Mouse (Mus musculus): ENCODE results near the gene Nrp2. TPM values are rescaled to one million over a fixed set of nuclear protein-coding genes. Genes with fewer than 3 reads are reported as not detected.

The Nrp2 gene
- total RNA-seq, 2 experiments from 2014 or later, result 20.2 to 30.1 TPM

DNA sequence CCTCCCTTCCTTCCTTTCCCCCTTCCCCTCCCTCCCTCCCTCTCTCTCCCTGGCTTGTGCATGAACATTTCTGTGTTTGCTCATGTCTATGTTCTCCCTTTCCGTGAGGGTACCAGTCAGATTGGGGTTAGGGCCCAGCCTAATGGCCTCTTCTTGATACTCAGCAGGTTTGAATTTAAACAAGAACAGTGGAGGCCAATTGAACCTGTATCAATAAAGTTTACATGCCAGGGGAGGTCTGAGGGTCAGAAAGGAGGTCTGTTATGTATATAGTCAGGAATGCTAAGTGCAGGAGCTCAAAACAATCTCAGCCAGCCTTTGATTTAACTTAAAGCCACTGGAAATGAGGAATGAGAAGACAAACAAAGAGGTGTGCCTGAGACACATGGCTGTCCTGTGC, 110.9 kb downstream of the Nrp2 start:
- DNase-seq, result no peak

DNA sequence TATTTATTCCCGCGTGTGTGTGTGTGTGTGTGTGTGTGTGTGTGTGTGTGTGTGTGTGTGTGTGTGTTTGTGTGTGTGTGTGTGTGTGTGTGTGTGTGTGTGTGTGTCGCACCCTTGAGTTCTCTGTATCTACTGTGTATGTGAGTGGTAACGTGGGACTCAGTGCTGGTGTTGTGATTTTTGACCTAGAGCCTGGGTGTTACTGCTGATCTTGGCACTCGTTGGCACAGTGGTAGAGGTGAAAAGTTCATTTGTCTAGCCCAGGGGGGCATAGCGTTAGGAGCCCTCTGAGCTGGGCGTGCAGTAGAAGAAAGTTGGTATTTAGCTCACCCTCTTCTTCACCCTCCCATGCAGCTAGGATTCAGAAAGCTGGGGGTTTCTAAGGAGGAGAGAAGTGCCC, 114.5 kb downstream of the Nrp2 start:
- no peak for DNase-seq

DNA sequence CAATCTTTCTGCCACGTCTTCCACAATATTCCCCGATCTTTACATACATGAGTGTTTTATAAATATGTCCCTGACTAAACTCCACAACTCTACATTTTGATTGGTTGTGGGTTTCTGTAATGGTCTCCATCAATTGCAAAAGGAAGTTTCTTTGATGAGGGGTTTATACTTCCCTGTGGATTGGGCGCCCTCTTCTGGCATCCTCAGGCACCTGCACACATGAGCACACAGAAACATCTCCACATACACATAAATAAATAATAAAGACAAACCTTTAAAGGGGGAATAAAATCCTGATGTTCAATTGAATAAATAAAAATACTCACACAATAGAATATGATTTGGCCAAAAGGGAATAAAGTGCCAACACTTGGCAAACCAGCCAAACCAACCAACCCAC, 117.1 kb downstream of the Nrp2 start:
- DNase-seq, result no peak

DNA sequence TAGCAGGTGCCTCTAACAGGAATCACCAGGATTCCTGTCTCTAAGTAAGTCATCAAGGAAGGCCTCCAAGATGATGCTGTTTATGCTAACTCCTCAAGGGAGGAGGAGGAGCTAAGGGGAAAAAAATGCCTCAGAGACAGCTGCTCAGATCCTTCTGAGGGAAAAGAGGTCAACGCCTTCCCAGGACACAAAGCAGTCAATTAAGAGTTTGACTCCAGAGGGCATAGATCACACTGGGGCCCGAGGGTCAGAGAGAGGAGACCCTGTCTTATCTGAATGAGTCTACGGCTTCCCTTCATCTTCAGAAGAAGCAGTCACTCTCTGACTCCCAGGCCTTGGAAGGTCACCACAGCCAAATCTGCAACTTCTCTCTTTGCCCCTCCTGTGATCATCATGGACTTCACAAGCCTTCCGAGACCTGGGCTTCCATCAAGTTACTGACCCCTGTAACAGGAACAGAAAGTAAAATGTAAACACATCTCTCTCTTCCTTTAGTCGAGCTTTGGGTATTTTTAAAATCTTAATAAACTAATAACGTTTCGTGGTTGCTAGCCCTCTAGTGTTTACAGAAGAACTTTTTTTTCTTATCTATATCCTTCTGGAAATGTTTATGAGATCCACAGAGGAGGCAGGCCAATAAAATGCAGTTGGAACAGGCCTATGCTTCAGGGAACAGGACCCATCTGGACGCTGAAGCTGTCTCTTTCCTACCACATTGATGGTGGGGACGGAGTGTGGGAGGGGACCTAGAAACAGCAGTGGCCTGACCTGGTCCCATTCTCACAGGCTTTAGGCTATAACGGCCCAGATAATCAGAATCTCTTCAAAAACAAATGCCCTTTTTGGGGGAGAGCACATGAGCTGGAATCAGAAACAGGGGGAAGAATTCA, 118.7 kb downstream of the Nrp2 start:
- DNase-seq, result peak; percentile 10 to 14

DNA sequence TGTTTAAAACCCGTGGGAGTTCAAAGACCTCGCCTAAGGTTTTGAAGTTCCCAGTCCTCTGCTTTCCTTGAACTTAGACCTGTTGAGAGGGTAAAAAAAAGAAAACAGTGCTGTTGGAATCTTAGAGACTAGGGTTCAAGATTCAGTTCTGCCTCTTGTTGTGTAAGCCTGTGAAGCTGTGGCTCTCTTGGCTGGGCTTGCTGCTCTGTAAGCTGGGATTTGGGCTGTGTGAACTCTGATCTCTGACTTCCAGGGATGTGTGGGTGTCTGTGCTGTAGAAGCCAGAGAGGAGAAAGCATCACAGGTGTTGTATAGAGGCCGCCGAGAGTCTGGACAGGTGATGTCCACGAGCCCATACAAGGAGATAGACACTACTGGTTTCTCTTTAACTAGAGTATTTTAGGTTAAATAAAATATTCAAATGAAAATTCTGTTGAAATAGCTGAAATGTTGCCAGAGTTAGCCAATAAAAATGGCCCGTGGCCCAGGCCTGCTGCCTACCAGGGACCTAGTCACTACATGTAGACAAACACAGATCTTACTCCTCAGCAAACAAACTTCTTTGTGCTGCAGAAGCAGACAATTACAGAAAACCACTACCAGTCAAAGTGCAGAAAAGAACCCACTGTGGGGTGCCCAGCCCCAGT, 120.6 kb downstream of the Nrp2 start:
- DNase-seq, result peak; percentile 45 to 72

DNA sequence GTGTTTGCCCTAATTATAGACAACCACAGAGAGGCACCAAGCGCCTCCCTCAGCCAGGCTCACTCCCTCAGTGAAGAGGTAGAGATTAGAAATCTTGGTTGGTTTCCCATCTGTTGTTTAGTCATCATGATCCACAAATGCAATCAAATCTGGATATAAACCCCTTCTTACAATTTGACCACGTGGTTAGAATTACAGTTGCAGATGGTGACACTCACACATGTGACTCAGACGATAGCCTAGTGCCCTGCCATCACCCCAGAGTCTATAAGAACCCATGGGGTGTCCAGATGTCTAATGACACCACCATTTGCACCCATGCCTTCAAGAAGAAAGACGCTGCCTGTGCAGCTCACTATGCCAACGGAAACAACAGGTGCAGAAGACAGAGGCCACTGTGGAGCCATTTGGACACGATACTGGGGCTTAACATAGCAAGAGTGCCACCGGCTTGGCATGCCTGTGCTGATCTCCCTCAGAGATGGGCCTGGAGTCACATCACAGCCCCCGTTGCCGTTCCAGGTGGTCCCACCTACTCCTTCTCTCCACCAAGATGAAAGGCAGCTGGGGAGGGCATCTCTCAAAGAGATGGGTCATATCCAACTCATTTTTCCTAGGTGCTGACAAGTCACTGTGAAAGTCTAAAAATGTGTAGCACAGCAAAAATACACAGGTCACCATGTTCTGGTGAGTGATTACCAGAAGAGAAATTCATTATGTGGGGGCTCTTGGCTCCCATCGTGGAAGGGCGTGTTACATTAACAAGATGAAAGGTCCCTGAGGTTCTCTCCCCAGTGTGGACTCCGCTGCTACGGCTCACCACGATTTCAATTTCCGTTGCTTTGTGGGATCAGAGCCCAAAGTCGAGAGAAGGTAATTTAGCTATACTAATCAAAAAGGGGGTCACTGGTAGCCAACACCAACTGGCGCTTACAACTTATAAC, 123.0 kb downstream of the Nrp2 start:
- no peak for DNase-seq

DNA sequence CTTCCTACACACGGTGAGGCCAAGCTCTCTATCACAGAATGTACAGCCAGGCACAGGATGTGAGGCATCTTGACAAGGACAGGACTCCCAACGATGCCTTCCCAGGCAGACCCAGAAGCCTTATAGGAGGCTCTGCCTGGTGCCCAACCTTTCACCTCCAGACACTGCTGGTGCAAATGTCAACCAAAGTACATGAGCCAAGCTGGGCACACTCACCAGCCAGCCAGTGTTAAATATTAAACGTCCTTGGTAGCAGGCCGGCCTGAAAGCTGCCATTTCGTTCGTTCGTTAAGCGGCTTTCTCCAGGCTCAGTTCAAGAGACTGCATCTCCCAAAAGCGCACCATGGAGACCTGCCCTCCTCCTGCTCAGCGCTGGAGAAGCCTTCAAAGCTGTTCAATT, 124.2 kb downstream of the Nrp2 start:
- DNase-seq, result no peak

DNA sequence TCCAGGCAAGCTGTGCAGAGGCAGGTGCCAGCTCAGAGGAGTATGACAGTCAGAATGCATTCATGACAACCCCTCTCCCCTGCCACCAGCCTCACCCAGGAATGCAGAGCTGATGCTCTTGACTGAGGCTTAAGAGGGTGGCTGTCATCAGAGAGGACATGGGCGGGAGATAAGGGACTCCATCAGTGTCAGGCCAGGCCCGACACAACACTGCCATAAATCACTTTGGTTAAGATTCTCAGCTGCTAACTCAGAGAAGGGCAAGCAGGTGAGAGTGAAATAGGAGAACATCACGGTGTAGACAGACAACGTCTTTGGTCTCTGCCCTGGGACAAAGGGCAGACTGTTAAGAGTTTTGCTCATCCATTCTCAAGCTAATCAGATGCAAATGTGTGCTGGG, 125.1 kb downstream of the Nrp2 start:
- DNase-seq, result no peak

DNA sequence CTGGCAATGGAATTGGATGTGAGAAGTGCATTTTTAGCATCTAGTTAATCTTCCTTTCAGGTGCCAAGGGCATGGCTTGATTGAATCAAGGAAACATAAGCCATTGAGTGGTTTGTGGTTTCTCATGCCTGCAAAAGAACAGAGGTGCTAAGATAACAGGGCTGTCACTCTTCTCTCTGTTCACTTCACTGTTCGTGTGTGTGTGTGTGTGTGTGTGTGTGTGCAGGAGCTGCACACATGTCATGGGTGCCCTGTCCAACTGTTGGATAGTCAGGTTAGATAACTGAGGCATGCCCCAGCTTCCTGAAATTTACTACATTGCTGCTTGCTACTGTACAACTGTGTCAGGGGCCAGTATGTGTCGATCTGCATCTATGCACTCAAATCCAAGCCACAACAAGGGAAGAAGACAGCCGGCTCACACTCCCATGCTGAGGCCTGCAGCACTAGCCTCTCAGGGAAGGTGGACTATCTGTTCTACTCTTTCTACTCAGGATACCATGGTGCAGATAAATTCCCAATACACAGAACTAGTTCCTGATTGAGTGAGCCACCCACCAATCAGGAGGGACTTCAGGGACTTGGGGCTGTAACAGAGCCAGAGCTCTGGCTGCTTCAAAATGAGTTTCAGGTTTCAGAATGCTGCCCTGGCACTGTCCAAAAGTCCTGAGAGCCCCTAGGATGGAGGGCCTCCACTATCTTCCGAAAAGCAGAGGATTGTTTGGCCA, 126.8 kb downstream of the Nrp2 start:
- no peak for DNase-seq

DNA sequence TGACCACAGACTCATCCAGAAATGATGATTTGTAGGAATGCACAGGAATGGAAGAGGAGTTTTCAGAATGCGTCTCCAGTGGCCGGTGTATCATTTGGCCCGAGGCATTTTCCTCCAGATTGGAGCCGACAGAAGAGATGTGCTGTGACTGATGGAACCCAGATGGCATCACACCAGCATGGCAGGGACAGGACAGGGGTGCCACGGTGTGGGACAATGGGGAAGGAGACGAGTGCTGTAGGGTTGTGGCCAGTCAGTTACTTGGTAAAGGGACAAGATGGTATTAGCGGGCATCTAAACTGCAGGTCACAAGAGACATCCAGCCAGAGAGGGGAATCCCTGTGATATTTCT, 127.3 kb downstream of the Nrp2 start:
- no peak for DNase-seq

DNA sequence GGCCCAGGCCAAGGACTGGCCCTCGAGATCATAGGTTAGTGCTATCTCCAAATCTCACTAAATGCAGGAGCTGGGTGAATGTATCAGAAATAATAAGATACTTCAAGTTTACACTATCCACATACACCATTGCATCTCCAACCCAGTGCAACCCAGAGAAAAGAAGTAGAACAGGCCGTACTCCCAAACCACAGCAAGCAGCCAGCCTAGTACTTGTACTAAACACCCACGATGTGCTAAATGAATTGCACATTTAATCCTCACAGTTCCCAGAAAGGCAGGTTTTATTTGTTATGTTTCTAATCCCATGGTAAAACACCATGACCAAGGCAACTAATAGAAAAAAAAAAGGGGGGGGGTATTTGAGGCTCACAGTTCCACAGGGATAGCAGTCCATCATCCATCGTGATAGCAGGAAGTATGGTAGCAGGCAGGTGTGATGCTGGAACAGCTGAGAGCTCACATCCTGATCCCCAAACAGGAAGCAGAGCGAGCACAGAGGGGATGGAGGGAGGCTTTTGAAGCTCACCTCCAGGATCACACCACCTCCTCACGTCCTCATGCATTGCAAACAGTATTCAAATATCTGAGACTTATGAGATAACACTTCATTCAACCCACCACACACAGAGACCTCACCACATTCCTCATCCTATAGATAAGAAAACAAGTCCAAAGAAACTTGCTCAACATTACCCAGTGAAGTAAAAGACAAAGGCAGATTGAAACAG, 128.8 kb downstream of the Nrp2 start:
- no peak for DNase-seq

DNA sequence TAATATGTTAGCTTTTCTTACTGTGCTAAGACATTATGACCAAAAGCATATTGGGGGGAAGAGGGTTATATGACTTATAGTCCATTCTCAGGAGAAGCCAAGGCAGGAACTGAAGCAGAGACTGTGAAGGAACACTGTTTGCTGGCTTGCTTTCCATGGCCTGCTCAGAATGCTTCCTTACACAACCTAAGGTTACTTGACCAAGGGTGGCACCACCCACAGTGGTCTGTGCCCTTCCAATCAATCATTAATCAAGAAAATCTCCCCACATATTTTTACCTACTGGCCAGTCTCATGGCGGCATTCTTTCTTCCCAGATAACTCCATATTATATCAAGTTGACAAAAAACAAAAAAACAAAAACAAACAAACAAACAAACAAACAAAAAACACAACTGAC, 130.3 kb downstream of the Nrp2 start:
- DNase-seq, result no peak

DNA sequence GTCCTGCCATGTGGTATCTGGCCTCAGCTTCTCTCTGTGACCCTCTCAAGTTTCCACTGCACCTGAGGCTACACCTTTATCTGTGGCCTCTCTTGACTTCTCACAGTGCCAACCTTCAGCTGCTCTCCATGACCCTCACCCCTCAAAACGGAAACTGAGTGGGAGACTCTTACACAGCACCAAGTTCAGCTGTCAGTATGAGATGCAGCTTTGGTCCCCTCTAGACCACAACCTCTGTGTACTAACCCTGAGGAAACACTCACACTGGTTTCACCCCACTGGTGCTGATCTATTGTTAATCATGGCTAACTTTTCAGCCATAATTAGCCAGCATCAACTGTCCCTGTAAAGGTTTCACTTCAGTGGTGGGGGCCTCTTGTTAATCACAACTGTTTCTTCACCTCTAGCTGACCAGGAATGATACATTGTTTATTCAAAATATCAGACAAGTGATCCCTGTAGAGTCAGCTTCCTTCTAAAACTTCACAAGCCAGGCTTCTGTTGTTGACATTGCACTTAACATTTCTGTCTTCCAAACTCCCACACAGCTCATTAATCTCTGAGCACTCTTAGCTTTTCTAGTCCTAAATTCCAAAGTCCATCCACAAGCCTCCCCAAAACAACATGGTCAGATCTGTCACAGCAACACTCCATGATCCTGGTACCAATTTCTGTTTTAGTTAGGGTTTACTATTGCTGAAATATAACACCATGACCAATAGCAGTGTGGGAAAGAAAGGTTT, 131.5 kb downstream of the Nrp2 start:
- no peak for DNase-seq

DNA sequence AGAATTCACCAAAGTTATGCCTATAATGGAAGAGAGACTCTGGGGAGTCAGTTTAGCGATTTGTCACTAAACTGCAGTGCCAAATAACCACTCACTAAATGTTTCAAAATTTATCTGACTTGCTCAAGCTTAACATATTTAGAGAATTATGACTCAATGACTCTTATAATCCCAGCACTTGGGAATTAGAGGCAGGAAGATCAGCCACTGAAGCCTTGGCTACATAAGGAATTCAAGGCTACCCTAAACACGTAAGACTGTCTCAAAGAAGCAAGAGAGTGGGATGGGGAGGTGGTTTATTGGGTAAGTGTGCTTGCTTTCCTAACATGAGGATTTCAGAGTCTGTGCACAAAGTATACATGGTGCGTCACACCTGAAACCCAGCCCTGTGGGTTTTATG, 135.0 kb downstream of the Nrp2 start:
- no peak for DNase-seq

DNA sequence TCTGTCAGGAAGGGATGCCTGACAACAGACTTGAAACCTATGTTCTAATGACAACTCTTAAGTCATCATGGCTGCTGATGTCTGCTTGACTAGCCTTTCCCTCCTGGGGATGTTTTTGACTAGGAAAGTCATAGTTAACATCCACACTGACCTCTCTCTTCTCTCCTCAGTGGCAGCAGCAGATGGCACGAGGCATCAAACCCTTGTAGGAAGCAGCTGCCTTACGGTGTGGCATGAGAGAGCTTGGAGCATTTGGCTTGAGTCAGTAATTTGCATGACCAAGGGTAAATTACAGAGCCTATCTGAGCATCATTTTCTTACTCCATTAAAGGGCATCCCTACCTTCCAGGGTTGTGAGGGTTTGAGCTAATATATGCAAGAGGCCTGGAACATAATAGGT, 135.5 kb downstream of the Nrp2 start:
- no peak for DNase-seq

DNA sequence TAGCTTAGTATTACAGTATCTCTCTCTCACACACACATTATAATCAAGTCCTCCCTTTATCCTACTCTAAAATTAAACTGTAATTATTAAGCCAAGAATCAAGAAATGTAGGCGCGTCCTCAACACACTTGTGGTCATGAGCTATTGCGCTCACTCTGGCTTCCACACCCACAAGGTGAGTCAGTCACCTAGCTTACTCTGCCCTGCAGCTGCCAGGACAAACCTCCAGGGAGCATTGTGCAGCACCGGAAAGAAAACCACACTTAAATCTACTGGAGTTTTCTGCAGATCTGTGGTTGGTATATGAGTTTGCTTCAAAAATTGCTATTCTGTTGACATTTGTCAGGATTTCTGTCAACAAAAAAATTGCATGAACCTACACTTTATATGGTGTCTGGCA, 140.1 kb downstream of the Nrp2 start:
- no peak for DNase-seq

DNA sequence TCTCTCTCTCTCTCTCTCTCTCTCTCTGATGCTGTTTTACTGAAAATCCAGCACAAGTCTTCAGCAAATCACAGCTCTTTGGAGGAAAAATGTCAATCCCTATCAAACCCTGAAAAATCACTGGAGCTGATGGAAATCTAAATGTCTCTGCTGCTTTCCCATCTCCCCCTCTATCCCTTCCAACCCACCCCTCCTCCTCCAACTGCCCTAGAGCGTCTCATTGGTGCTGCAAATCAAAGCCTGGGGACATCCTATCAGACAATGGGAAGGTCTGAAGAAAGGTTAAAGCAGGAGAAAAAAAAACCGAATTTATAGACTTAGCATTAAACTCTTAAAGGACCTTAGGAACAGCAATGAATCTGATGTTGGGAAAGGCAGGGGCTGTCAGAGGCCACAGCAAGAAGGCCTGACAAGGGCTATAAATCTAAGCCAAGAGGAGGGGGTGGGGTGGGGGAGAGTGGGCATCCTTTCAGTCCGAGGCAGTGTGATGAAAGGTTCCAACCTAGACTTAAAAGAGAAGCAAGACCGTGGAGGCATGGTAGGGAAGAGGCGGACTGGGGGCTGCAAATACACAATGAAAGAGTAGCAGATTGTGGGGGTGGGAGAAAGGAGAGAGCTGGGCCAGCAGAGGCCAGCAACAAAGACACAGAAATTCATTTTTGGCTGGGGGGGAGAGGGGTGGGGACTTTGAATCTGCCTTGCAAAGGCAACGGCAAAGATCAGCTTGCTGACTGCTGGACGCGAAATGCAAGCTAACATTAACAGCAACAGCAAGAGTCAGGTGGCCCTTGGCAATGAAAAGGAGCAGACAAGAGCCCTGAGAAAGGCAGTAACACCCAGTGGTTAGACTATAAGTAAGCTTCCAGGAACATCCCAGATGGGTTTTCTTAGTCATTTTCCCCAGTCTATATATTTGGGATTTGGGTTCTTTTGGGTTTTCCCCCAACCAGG, 148.2 kb downstream of the Nrp2 start:
- no peak for DNase-seq

DNA sequence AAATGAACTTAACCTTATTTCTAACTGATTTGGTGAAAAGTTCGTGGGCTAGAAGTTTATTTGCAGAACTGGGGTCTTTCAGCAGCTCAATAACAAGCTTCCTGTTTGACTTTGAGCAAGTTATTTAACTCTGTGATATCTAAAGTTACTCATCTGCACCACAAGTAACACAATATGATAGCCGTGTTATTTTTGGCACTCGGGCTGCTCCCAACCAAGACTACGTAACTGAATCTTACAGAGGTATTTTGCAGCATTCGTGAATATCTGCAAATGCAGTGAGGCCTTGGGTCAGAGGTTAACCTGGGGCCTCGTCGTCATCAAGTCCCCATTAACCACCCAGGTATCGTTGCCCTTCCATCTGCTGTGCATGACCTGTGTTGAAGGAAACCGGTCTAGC, 150.3 kb downstream of the Nrp2 start:
- no peak for DNase-seq

DNA sequence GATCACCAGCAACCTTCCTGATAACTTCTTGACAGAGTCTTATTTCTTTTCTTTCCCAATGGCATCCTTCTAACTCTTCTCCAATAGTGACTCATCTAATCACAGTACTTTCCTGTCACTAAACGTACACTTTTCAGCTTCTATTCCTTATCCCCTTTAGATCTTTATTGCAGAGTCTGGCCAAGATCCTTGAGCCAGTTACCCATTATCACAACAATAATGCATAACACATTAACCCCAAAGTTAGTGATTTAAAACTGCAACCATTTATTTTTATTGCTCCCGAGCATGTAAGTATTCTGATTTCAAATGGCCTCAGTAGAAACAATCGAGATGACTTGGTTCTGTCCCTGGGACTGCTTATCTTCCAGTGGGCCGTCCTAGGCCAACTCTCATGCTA, 150.9 kb downstream of the Nrp2 start:
- no peak for DNase-seq

DNA sequence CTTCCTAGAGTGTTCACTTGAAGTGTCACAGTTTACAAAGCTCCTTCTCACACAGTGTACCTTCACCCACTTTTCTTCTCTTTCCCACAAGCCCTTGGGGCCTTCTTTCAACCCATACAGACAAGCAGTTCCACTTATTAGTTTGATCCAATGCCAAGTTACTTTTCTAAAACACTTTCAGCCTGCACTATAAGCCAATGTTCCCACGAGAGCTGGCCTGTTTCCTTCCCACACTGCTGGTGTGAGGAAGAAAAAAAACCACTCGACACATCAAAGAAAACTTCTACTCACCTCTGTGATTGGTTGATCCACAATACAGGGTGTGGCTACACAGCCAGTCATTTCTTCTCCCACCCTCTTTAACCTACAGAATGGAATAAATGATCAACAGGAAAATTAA, 156.0 kb downstream of the Nrp2 start:
- DNase-seq, result no peak
